ENCODE assay signal across 23 mouse cellular contexts in genomic region chr16:92098351-92099051, GRCm38 (mm10). TPM values are rescaled to one million over a fixed set of nuclear protein-coding genes. Genes with fewer than 3 reads are reported as not detected.
DNase-seq lines count a peak whose midpoint lies in the region; ATAC-seq and TF ChIP-seq lines count a peak whose summit lies in the region.
"Had no signal": no experiment of that assay in that cellular context is flagged by ENCODE, and none has a peak within 500 bp of the region (broad histone marks: within the 10 kb centered on the region; RNA-seq: fewer than 3 reads in every experiment).

No protein-coding gene starts in this region.

- H3K9ac ChIP-seq in intestine, embryonic 14.5 days (ENCODE audit: low read length) = no peak overlapping the region
- no peak overlapping the region for H3K9ac ChIP-seq in intestine, embryonic 15.5 days
- H3K9ac ChIP-seq in midbrain, postnatal 0 days (replicated peaks; ENCODE audit: low read length, poor library complexity, severe bottlenecking) = no peak overlapping the region
- H3K9ac ChIP-seq in midbrain, embryonic 13.5 days (replicated peaks) = no peak overlapping the region
- H3K9ac ChIP-seq: embryonic facial prominence, embryonic 12.5 days; hindbrain, embryonic 15.5 days; liver, postnatal 0 days had no signal

- H3K4me3 ChIP-seq in intestine, embryonic 14.5 days (ENCODE audit: low read depth, low read length) = no peak overlapping the region
- H3K4me3 ChIP-seq in intestine, embryonic 15.5 days (replicated peaks) = no peak overlapping the region
- H3K4me3 ChIP-seq in midbrain, postnatal 0 days (ENCODE audit: low read depth, low read length) = no peak overlapping the region
- H3K4me3 ChIP-seq in midbrain, embryonic 13.5 days (replicated peaks) = no peak overlapping the region
- H3K4me3 ChIP-seq: embryonic facial prominence, embryonic 12.5 days; gastrocnemius, adult 2 months; hindbrain, embryonic 15.5 days; midbrain, embryonic 10.5 days had no signal

- ATAC-seq in intestine, embryonic 14.5 days (replicated peaks; ENCODE audit: low FRiP score, low TSS enrichment, low read depth) = no peak
- no peak for ATAC-seq in intestine, embryonic 15.5 days
- ATAC-seq in midbrain, postnatal 0 days (ENCODE audit: low FRiP score) = no peak
- no peak for ATAC-seq in midbrain, embryonic 13.5 days
- ATAC-seq: liver, postnatal 0 days had no signal

- peaks cover 9% of the 10 kb centered on the region; the same call in 1 of the 2 replicates for H3K36me3 ChIP-seq in intestine, embryonic 14.5 days (ENCODE audit: control insufficient read depth, insufficient read depth, low read length)
- no peaks in the 10 kb centered on the region for H3K36me3 ChIP-seq in intestine, embryonic 15.5 days
- H3K36me3 ChIP-seq in midbrain, postnatal 0 days (ENCODE audit: insufficient read depth, low read length) = peaks cover 7% of the 10 kb centered on the region; the same call in 1 of the 2 replicates
- peaks cover 22% of the 10 kb centered on the region for H3K36me3 ChIP-seq in midbrain, embryonic 13.5 days
- H3K36me3 ChIP-seq: hindbrain, embryonic 15.5 days had no signal

- DNase-seq in embryo, embryonic 11 days = peak; percentile 26
- DNase-seq in embryo, embryonic 10 days (ENCODE audit: low spot score) = no peak
- DNase-seq in intestine, embryonic 14.5 days (ENCODE audit: low spot score) = peak; percentile 27
- peak; percentile 26 for DNase-seq in midbrain, postnatal 0 days (ENCODE audit: low spot score)
- no peak for DNase-seq in urinary bladder, postnatal 25 days (ENCODE audit: low spot score)
- no peak for DNase-seq in layer of hippocampus, postnatal 25 days (ENCODE audit: extremely low spot score in 1 of 2, low spot score in 1 of 2)
- DNase-seq: adrenal gland, postnatal 10 days; cerebellum, adult 8-10 months; gastrocnemius, adult 2 months; heart, postnatal 4 days; kidney, adult 8-10 months; left cerebral cortex, postnatal 4 days; liver, postnatal 0 days; lung, postnatal 10 days; right cerebral cortex, postnatal 14 days had no signal

- no peak overlapping the region for H3K4me2 ChIP-seq in intestine, embryonic 14.5 days (ENCODE audit: low read length)
- no peak overlapping the region for H3K4me2 ChIP-seq in intestine, embryonic 15.5 days (replicated peaks)
- no peak overlapping the region for H3K4me2 ChIP-seq in midbrain, postnatal 0 days (ENCODE audit: low read depth, low read length, poor library complexity, severe bottlenecking)
- no peak overlapping the region for H3K4me2 ChIP-seq in midbrain, embryonic 13.5 days (replicated peaks)
- H3K4me2 ChIP-seq: embryonic facial prominence, embryonic 12.5 days; hindbrain, embryonic 15.5 days; liver, embryonic 11.5 days had no signal

- peaks cover 8% of the 10 kb centered on the region for H3K4me1 ChIP-seq in intestine, embryonic 14.5 days (replicated peaks; ENCODE audit: control insufficient read depth, insufficient read depth, low read length)
- H3K4me1 ChIP-seq in intestine, embryonic 15.5 days (replicated peaks) = 0 out of 2 replicates have a peak, but pooled peaks cover 6% of the 10 kb centered on the region
- H3K4me1 ChIP-seq in midbrain, postnatal 0 days (ENCODE audit: insufficient read depth, low read length) = no peaks in the 10 kb centered on the region
- peaks cover 16% of the 10 kb centered on the region for H3K4me1 ChIP-seq in midbrain, embryonic 13.5 days (replicated peaks)

- no peak for TF ChIP-seq CTCF in midbrain, postnatal 0 days (IDR thresholded peaks at IDR 0.05)

- WGBS in intestine, embryonic 14.5 days = 60% methylated on average over 10 of the region's 10 CpGs
- whole genome bisulfite sequencing in intestine, embryonic 15.5 days = 59% methylated on average over 10 of the region's 10 CpGs
- WGBS in midbrain, postnatal 0 days = 76% methylated on average over 10 of the region's 10 CpGs
- 88% methylated on average over 10 of the region's 10 CpGs for WGBS in midbrain, embryonic 13.5 days

- no peaks in the 10 kb centered on the region for H3K9me3 ChIP-seq in intestine, embryonic 14.5 days (ENCODE audit: control insufficient read depth, low read length)
- H3K9me3 ChIP-seq in intestine, embryonic 15.5 days = no peaks in the 10 kb centered on the region
- H3K9me3 ChIP-seq in midbrain, postnatal 0 days (ENCODE audit: low read length) = no peaks in the 10 kb centered on the region
- H3K9me3 ChIP-seq in midbrain, embryonic 13.5 days = no peaks in the 10 kb centered on the region
- H3K9me3 ChIP-seq: embryonic facial prominence, embryonic 12.5 days; hindbrain, embryonic 15.5 days; midbrain, embryonic 10.5 days had no signal

- H3K27me3 ChIP-seq in intestine, embryonic 14.5 days (replicated peaks; ENCODE audit: control insufficient read depth, insufficient read depth, low read length) = no peaks in the 10 kb centered on the region
- no peaks in the 10 kb centered on the region for H3K27me3 ChIP-seq in intestine, embryonic 15.5 days (replicated peaks)
- H3K27me3 ChIP-seq in midbrain, postnatal 0 days (ENCODE audit: insufficient read depth, low read length) = no peaks in the 10 kb centered on the region
- H3K27me3 ChIP-seq in midbrain, embryonic 13.5 days = no peaks in the 10 kb centered on the region
- H3K27me3 ChIP-seq: embryonic facial prominence, embryonic 12.5 days; hindbrain, embryonic 15.5 days had no signal

- H3K27ac ChIP-seq in intestine, embryonic 14.5 days (ENCODE audit: low read depth) = no peak overlapping the region
- no peak overlapping the region for H3K27ac ChIP-seq in intestine, embryonic 15.5 days
- H3K27ac ChIP-seq in midbrain, postnatal 0 days (ENCODE audit: low read depth, low read length) = no peak overlapping the region; the same call in 1 of the 2 replicates
- H3K27ac ChIP-seq in midbrain, embryonic 13.5 days = no peak overlapping the region
- H3K27ac ChIP-seq: embryonic facial prominence, embryonic 12.5 days; gastrocnemius, adult 2 months; hindbrain, embryonic 15.5 days; midbrain, embryonic 10.5 days had no signal

RNA-seq across cellular contexts. Expression of gene Slc5a3, which starts 40.4 kb away (rescaled TPM):
- polyA plus RNA-seq in intestine, embryonic 14.5 days (2014; fragmentation: Nextera tagmentation; extraction: Ambion mirVana) = 8.4 and 9.1 TPM in 2 replicates
- polyA plus RNA-seq in intestine, embryonic 15.5 days (2015; fragmentation: Nextera tagmentation; extraction: Ambion mirVana) = 4.4 and 4.6 TPM in 2 replicates
- total RNA-seq in midbrain, postnatal 0 days (2014; rRNA removed) = 40.0 and 50.1 TPM in 2 replicates
- 10.3 and 12.0 TPM in 2 replicates for polyA plus RNA-seq in midbrain, postnatal 0 days (2015; fragmentation: Nextera tagmentation; extraction: Ambion mirVana)
- 16.3 and 16.8 TPM in 2 replicates for polyA plus RNA-seq in midbrain, embryonic 13.5 days (2015; fragmentation: Nextera tagmentation; extraction: Ambion mirVana)
- total RNA-seq in layer of hippocampus, postnatal 25 days (2021) = 10 to 100 TPM; 23.9 to 32.1 TPM

RNA-seq across cellular contexts. Expression of gene Gm49711, which starts 40.4 kb away (rescaled TPM):
- not detected in 2 replicates for polyA plus RNA-seq in intestine, embryonic 14.5 days (2014; fragmentation: Nextera tagmentation; extraction: Ambion mirVana)
- not detected in 2 replicates for polyA plus RNA-seq in intestine, embryonic 15.5 days (2015; fragmentation: Nextera tagmentation; extraction: Ambion mirVana)
- not detected in 2 replicates for total RNA-seq in midbrain, postnatal 0 days (2014; rRNA removed)
- 0.82 and 0.99 TPM in 2 replicates for polyA plus RNA-seq in midbrain, postnatal 0 days (2015; fragmentation: Nextera tagmentation; extraction: Ambion mirVana)
- 0.49 and 0.54 TPM in 2 replicates for polyA plus RNA-seq in midbrain, embryonic 13.5 days (2015; fragmentation: Nextera tagmentation; extraction: Ambion mirVana)
- total RNA-seq in layer of hippocampus, postnatal 25 days (2021) = under 1 TPM; 0.25 to 0.33 TPM
- total RNA-seq: adrenal gland, postnatal 10 days; gastrocnemius, adult 2 months; heart, postnatal 4 days had no signal
- polyA plus RNA-seq: heart, embryonic 16.5 days; liver, postnatal 0 days; neural tube, embryonic 11.5 days had no signal

RNA-seq across cellular contexts. Expression of gene Mrps6, which starts 40.4 kb away (rescaled TPM):
- 114 and 122 TPM in 2 replicates for polyA plus RNA-seq in intestine, embryonic 14.5 days (2014; fragmentation: Nextera tagmentation; extraction: Ambion mirVana)
- polyA plus RNA-seq in intestine, embryonic 15.5 days (2015; fragmentation: Nextera tagmentation; extraction: Ambion mirVana) = 105 and 107 TPM in 2 replicates
- total RNA-seq in midbrain, postnatal 0 days (2014; rRNA removed) = 28.2 and 38.7 TPM in 2 replicates
- polyA plus RNA-seq in midbrain, postnatal 0 days (2015; fragmentation: Nextera tagmentation; extraction: Ambion mirVana) = 148 and 152 TPM in 2 replicates
- polyA plus RNA-seq in midbrain, embryonic 13.5 days (2015; fragmentation: Nextera tagmentation; extraction: Ambion mirVana) = 149 and 153 TPM in 2 replicates
- total RNA-seq in layer of hippocampus, postnatal 25 days (2021) = 10 to 100 TPM; 43.2 to 54.9 TPM

Comparison
In these comparisons a context has a peak if more than half of its experiments do, and no peak if none do; other contexts are left out.
1. DNase-seq: peak in embryo, embryonic 11 days (single experiment), intestine, embryonic 14.5 days (single experiment) and midbrain, postnatal 0 days (single experiment); none in embryo, embryonic 10 days (single experiment), urinary bladder, postnatal 25 days (single experiment) and layer of hippocampus, postnatal 25 days (0 of 2).